Mouse (Mus musculus): ENCODE measurements around the gene Olfr275.
"Not testable (repeated sequence)": the region's sequence is repeated elsewhere in the genome, so short reads cannot be mapped to it uniquely, and the experiment has no call there.

The Olfr275 gene

GRCm38 (mm10) chr4:52814304-52814703 lies at the start of gene Olfr275:
Gene Olfr275 (plus strand): TSS chr4:52814604.
- no peak for DNase-seq

GRCm38 (mm10) chr4:52765612-52766011 lies 48.8 kb upstream of the Olfr275 start:
- no peak for DNase-seq

- no peak for DNase-seq
Observed at GRCm38 (mm10) chr4:52772186-52772585, 42.2 kb upstream of the Olfr275 start.

GRCm38 (mm10) chr4:52800013-52800412 lies 14.4 kb upstream of the Olfr275 start:
- no peak for DNase-seq

GRCm38 (mm10) chr4:52811871-52812270 lies 2.5 kb upstream of the Olfr275 start:
- no peak for DNase-seq

- DNase-seq = no peak
Observed at GRCm38 (mm10) chr4:52821375-52821774, 7.0 kb downstream of the Olfr275 start.

GRCm38 (mm10) chr4:52845411-52845810 lies 31.0 kb downstream of the Olfr275 start:
- DNase-seq = not testable (repeated sequence)

GRCm38 (mm10) chr4:52849039-52849635 lies 34.7 kb downstream of the Olfr275 start:
- no peak for DNase-seq

- no peak for DNase-seq
Observed at GRCm38 (mm10) chr4:52849672-52850071, 35.3 kb downstream of the Olfr275 start.

- DNase-seq = no peak
Observed at GRCm38 (mm10) chr4:52859136-52859535, 44.7 kb downstream of the Olfr275 start, which contains the start of gene Olfr273. Gene Olfr273 (minus strand): TSS chr4:52859236.

- peak; percentile 6 for DNase-seq
Observed at GRCm38 (mm10) chr4:52864156-52864555, 49.8 kb downstream of the Olfr275 start.
